Mouse (Mus musculus): ENCODE results near the gene Aadacl3.
A peak's percentile ranks its signal among the peaks of the same experiment; 100 is the strongest.

The Aadacl3 gene

DNA sequence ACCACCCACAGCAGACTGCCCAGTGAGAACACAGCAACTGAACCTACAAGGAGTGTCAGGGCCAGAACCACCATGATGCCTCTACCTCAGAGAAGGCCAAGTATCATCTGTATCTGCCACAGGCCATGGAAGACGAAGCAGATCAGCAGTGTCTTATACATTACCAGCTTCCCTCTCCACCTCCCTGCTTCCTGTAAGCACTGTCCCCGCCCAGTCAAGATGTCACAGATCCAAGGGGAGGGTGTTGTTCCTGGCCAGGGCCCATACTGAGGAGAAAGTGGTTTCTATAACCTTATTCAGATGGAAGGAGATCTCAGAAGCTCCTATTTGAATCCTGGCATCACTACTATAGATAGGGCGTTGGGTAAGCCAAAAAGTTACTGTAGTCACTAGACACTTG, at the start of gene Aadacl3:
Gene Aadacl3 (minus strand): TSS at position 101 of the 400 bp plus-strand sequence.
- no peak for DNase-seq (ENCODE audit: low read depth, low spot score)

DNA sequence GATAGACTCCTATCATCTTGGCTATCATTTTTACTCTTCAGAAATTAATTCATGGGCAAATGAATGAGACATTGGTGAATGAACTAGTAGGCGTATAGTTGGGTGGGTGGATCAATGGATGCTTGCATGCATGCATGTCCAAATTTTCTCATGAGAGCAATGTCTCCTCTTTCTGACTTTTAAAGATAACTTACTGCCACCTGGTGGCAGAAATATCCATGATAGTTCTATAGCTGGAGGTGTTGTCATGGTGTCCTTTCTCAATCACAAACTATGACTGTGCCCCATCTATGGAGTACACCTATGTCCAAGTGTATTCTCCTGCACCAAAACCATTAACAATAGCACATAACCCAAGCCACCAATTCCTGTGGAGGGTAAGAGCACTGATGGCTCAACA, 43.0 kb upstream of the Aadacl3 start:
- no peak for DNase-seq (ENCODE audit: low read depth, low spot score)

DNA sequence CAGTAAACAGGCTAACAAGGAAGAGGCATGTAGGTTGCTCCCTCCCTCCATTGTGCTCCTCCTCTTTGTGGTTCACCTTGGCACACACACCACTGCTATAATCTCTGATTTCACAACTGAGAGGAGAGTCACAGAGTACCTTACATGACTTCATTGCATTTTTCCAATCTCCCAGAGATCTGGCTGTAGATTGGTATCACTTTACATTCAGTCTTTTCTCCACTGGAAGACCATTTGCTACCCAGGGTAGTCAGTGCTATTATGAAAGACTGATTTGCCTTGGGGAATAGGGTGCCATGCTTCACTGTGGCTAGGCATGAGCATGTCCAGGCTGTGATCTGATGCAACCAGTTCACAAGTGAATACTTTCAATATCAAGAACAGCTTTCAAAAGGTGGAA, 29.8 kb upstream of the Aadacl3 start:
- DNase-seq (ENCODE audit: low read depth, low spot score): no peak

DNA sequence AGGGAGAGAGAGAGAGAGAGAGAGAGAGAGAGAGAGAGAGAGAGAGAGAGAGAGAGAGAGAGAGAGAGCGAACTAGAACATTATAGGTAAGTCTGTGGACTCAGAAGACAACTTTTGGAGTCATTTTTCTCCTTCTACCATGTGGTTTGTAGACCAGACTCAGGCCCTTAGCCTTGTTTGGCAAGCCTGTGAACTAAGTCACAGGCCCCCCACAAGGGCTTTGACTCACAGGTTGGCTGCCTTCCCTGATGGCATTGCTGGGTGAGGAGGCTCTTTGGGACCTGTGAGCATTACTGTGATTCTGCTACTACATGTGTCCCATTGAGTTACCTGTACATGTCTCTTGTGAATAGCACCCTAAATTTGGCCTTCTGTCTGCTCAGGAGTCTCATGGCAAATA, 4.5 kb upstream of the Aadacl3 start:
- DNase-seq (ENCODE audit: low read depth, low spot score): no peak

DNA sequence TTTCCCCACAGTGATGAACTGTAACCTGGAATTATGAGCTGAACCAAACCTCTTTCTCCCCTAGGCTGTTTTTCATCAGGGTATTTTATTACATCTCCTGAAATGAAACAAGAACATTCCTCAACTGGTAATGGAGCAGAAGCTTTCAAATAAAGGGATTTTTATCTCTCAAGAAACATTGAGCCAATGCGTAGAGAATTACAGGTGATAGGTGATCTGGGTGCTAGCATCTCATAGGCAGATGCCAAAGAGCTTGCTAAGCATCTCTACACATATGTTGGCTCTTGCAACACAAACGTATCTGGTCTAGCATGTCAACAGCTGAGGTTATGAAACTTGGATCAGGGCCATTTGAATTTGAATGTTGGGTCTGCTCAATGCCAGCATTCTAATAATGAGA, 1.6 kb upstream of the Aadacl3 start:
- no peak for DNase-seq (ENCODE audit: low read depth, low spot score)

DNA sequence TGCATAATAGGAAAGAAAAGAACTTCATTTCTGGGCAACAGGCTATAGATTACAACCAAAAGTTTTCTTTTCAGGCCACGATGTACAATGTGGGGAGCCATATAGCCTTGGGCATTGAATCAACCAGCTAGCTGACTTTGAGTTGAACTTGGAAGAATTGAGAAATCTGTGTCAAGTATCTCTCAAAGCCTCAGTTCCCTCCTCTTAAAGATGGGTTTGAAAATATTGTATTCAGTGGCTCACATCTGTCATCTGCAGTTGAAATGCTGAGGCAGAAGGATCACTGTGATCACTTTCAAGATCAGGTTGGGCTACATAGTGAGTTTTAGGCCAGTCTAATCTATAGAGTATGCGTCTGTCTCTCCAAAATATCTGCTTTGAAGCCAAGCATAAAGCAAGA, 10.3 kb downstream of the Aadacl3 start, which contains the start of gene Gm9944:
Gene Gm9944 (minus strand): TSS at position 101 of the 400 bp plus-strand sequence.
- DNase-seq (ENCODE audit: low read depth, low spot score): no peak

DNA sequence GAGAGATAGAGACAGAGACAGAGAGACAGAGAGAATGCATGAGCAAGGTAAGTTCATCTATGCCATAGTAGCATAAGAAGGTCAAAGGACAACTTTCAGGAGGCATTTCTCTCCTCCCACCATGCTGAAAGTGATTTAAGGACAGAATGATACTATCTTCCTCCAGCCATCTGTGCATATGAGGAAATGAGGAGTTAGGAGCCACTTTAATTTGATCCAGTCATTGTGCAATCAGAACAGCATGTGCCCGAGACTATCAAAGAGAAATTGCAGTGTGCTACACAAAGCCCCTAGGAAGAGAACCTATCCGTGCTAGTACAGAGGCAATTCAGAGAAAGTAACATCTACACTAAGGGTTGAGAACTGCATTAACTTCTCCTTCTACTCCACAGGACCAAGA, 15.0 kb downstream of the Aadacl3 start:
- DNase-seq (ENCODE audit: low read depth, low spot score): no peak

DNA sequence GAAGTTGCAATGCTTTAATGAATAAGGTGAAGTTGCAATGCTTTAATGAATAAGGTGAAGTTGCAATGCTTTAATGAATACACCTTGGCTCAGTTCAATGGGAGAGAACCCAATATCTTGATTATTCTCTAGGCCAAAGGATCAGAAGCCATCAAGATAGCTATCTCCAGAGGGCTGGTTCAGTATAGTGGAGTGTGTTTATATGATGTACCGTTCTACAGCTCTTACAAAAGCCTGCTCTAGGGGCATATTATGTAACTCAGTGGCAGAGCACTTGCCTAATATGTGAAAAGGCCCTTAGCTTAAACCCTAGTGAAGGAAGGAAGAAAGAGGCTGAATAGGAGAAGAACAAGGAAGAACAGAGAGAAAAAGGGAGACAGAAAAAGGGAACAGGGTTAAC, 22.0 kb downstream of the Aadacl3 start:
- DNase-seq (ENCODE audit: low read depth, low spot score): no peak

DNA sequence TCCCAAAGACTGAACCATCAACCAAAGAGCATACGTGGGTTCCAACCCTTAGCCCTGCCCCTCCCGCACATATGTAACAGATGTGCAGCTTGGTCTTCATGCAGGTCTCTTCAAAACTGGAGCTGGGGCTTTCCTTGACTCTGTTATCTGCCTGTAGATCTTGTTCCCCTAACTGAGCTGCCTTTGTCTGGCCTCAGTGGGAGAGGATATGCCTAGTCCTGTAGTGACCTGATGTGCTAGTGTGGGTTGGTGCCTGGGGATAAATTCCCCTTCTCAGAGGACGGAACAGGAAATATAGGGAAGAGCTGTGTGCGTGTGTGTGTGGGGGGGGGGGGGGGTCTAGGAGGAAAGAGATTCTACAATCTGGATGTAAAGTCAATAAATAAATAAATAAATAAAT, 22.5 kb downstream of the Aadacl3 start:
- no peak for DNase-seq (ENCODE audit: low read depth, low spot score)

DNA sequence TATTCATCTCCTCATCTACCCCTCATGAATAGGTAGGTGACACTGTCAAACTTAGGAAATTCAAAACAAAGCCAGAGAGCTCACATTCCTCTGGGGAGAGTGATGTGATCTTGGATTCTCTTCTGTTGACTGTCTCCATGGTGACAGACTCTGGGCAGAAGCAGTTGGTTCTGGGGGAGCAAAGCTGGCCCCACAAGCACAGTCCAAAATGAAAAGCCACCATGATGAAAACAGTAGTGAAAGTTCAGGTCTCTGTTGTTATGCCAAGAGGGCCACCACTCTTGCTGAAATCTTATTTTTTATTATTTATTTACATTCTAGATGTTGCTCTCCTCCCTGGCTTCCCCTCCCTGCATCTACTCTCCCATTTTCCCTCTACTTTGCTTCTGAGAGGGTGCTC, 24.9 kb downstream of the Aadacl3 start, which contains the start of gene 1700012P22Rik:
Gene 1700012P22Rik (minus strand): TSS at position 101 of the 400 bp plus-strand sequence.
- DNase-seq (ENCODE audit: low read depth, low spot score): no peak

DNA sequence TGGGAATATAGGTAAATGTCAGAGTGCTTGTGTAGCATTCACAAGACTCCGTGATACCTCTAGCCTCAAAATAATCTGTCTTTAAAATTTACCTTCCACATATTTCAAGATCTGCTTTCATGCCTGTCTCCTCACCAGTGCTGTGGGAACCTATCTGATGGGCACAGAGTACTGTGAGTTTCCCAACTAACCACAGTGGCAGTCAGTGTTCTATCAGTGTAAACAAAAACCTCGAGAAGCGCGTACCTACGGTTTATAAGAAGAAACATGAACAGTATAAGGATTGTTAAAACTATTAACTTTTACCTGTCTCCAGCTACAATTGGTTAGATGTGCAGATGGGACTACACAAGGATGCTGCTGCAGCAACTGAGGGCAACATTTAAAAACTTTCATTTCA, 30.3 kb downstream of the Aadacl3 start:
- no peak for DNase-seq (ENCODE audit: low read depth, low spot score)

DNA sequence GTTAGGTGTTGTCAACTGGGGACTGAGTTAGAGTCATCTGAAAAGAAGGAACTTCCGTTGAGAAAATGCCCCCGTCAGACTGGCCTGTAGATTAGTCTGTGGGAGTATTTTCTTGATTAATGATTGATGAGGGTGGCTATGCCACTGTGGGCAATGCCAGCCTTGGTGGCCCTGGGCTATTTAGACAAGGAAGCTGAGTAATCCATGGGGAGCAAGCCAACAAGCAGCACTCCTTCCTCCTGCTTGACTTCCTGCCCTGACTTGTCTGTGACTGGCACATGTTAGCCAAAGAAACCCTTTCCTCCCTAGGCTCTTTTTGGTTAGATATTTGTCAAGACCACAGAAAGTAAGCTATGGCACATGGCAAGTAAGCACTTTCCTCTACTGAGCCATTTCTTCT, 32.8 kb downstream of the Aadacl3 start:
- DNase-seq (ENCODE audit: low read depth, low spot score): no peak

DNA sequence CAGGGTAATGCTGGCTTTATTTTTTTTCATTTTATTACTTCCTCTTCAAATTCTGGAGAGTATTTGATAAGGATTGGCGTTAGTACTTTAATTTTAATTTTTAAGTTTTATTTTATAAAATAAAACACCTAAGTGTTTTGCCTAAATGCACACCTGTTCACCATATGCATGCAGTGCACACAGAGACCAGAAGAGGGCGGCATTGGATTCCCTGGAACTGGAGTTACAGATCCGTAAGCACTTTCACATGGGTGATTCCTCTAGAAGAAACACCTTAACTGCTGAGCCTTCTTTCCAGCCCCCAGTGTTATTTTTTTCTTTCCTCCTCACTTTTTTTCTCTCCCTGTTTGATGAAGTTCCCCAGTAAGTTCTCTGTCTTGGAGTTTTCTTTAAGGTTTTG, 34.7 kb downstream of the Aadacl3 start:
- no peak for DNase-seq (ENCODE audit: low read depth, low spot score)

DNA sequence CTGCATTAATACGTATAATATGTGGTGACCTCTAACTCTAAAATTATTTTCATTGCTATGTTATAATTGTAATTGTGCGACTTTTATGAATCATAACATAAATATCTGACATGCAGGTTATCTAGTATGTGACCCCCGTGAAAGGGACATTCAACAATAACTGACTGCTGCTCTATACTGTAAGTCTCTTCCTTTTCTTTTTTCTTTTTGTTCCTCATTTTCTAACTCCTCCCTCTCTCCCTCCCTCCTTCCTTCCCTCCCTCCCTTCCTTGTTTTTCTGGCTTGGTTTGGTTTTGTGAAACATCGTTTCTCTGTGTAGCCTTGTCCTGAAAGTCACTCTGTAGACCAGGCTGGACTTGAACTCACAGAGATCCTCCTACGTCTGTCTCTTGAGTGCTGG, 39.0 kb downstream of the Aadacl3 start:
- no peak for DNase-seq (ENCODE audit: low read depth, low spot score)

DNA sequence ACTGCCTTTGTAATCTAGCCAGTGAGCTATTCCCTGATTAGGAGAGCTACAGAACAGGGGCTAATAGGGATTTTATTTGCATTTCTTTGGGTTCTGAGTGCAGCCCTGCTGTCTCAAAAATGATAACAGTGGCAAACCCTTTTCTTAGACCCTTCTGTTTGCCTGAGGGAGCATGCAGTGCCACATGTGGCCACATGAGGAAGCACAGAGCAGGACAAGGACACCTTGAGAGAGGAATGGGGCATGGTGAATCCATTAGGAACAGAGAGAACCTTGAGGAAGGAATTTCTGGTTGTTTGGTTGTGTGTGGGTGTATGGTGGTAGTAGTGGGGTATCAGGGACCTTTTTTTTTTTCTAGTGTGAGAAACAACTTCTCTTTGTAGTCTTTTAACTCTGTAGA, 42.9 kb downstream of the Aadacl3 start:
- no peak for DNase-seq (ENCODE audit: low read depth, low spot score)

DNA sequence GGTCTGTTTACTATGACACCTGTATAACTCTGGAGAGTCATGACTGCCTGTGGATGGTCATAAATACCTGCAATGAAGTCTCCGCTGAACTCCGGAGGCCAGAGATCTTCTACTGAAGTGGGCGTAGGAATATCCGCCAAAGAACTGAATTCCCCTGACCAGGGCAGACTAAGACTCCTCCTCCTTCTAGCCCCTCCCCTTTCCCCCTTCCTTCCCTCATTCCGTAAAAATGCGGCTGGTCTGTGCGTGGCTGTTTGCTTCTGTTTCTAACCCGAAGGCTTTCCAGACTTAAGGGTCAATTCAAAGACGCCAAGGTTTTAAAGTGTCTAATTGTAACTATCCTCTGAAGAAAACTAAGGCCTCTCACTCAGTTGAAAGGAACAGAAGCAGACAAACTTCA, 55.3 kb downstream of the Aadacl3 start, which contains the start of gene Pramef12:
Gene Pramef12 (minus strand): TSS at position 175 of the 400 bp plus-strand sequence.
- DNase-seq (ENCODE audit: low read depth, low spot score): no peak

DNA sequence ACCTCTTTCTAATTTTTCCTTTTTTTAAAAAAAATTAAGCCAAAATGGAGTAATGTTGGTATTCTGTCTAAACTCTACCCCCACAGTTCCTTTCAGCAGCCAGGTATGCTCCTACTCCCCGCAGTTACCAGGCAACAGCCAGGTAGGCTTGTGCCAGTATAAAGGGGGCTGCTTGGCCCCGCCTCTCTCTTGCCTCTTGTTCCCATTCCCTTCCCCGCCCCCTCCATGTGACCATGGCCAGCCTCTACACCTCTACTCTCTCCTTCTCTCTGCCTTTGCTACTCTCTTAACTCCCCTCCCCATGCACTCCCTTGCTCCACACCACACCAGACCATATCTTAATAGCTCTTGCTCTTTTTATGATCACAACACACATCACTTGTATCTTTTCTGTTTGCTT, 57.3 kb downstream of the Aadacl3 start:
- DNase-seq (ENCODE audit: low read depth, low spot score): no peak

DNA sequence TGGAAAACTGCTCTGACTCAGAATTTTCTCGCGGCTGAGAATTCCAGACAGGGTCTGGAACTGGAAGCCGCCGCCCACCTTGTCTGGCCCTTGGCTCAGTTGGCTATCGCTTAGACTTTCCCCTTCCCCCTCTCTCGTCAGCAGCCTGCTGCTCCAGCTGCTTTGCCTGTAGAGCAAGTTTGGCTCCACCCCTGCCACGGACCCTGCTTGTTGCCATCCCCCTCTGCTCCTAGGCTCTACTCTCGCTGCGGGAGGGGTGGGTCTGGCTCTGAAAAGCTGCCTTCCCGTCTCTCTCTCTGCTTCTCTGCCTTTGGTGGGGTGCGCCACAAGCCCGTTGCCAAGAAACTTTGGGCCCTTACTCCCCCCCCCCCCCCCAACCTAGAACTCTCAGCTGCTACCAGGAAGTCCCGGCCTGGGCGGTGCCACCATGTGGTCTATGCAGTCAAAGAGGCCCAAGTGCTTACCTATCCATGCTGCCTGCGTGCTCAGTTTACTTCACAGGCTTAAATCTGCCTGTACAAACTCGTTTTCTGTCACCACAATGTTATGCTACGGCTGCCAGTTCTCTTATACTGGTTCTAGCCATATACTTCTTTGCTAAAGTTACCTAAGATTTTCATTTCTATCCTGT, 59.0 kb downstream of the Aadacl3 start:
- peak; percentile 3 for DNase-seq (ENCODE audit: low read depth, low spot score)

Data from skeletal muscle tissue, adult 2 months (tissue).